Mouse (Mus musculus) thymus, postnatal 10 days (tissue): ENCODE results near the gene Afmid.
"Not testable (repeated sequence)": the region's sequence is repeated elsewhere in the genome, so short reads cannot be mapped to it uniquely, and the experiment has no call there.

Experiments used
- DNase-seq, 2 experiments: peaks; one replicate each; pipeline ENCODE4 v3.0.0; 2021; ENCODE audit warnings: low spot score in 2 of 2

Afmid gene

DNA sequence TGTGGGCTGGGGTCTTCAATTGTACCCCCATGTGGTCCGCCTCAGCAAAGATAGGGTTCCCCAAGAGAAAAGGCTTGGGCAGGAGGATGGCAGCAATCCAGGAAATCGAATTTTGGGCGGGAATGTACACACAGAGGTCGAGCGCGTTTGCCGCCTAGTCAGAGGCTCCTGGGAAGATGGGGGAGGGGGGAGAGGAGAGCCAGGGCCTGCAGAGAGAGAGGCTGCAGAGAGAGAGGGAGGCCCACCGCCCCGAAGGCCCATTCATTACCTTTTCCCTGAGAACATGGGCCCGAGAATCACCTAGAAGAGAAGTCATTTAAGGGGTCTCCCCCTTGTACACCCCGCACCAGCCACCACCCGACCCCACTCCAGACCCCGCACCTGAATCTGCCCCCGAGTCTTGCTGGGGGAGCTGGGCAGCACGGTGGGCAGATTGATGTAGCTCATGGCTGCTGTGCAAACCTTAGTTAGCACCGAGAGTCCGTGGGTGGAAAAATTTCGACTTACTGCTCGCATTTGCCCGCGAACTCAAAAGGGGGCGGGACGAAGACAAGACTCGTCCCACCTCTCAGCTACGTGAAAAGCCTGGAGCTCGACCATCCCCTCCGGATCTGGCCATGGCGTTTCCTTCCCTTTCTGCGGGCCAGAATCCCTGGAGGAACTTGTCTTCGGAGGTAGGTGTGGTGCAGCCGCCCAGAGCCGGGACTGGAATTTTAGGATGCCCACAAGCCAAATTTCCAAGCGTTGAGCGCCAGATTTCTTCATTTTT, at the start of gene Afmid, which contains the start of gene Tk1:
Gene Afmid, plus strand, starts transcription at position 592 of the 769 bp plus-strand sequence.
Gene Tk1, minus strand, starts transcription at position 760 of the 769 bp plus-strand sequence.
- peak; percentile 55 to 65 for DNase-seq

DNA sequence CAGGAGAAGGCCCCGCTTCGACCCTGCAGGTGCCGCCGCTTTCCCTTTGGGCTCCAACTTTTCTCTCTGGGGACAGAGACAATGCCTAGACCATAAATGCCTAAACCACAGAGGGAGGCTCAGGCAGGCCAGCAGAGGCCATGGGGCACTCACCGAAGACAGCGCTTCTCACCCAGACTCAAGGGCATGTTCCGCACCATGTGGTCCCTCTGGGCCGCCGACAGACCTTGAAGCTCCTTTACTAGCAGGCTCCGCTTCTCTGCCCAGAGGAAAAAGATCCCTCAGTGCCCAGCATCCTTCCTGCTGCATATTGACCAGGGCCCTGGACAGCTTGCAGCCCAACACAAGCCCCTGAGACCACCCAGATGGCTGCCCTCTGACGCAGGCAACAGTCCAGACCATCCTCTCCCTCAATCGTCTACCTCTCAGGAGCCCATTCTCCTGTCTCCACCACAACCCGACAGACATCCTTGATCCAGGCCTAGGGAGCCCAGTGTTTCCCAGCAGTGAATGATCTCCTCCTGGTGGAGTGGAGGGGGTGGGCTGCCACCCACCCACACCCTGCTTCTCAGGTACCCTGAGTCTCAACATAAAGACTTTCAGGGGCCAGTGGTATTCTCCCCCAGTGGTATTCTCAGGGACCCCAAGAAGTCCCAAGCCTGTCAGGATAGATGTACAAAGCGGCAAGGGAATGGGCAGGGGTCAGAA, 49.5 kb upstream of the Afmid start:
- no peak for DNase-seq

DNA sequence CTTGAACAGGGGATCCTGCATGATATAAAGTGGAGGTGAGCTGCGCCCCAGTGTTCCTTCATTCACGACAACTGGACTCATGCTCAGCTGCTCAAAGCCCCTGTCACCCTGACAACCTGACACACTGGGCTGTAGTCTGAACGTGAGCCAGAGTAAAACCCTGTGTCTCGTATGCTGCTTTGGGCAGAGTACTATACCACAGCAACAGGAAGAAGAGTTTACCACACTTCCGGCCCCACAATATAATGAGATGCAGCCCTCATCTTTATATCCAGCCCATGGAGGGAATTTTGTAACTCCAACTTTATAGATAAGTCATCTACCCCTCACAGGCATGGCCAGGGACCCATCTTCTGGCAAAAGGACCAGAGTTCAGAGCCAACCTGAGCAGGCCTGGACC, 48.6 kb upstream of the Afmid start:
- DNase-seq = peak in 1 of 2 experiments; percentile 43

DNA sequence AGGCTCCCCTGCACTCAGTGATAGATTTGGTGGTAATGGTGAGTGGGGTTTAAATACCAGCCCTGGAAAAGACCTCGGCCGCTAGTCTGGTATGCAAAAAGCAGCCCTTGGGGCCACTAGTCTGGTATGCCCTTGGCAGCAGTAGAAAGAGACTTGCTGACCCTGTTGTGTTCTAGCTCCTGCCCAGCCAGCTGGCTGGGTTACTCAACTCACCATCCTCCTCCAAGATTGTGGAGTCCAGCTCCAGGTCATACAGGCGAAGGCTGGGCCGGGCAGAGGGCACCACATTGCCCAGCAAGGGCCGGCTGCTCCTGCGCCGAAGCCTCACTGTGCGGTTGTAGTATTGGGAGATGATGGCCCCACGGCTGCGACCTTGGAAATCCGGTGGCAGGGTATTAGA, 47.7 kb upstream of the Afmid start:
- no peak for DNase-seq

DNA sequence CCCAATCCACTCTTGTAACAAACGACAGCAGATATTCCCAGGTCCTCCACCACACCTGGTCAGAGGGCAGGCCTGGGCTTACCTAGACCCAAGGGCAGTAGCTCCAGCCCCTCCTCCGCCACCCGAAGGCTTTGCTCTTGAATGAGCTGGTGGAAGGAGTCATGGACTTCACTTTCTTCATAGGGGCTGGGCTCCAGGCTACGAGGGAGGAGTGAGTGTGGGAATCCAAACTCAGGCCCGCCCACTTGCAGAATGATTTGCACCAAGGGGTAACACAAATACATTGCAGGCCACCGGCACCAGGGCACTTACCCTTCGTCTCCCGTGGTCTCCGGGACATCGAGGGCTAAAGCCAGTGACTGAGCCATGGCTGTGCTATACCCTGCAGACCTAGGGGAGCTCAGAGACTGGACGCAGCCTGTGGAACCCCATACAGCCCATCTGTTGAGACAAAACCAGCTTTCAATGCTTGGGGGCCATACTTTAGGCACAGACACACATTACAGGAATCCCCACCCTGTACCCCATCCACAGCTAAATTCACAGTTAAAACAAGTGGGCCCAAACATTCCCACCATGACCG, 46.8 kb upstream of the Afmid start:
- DNase-seq = peak; percentile 19 to 31

DNA sequence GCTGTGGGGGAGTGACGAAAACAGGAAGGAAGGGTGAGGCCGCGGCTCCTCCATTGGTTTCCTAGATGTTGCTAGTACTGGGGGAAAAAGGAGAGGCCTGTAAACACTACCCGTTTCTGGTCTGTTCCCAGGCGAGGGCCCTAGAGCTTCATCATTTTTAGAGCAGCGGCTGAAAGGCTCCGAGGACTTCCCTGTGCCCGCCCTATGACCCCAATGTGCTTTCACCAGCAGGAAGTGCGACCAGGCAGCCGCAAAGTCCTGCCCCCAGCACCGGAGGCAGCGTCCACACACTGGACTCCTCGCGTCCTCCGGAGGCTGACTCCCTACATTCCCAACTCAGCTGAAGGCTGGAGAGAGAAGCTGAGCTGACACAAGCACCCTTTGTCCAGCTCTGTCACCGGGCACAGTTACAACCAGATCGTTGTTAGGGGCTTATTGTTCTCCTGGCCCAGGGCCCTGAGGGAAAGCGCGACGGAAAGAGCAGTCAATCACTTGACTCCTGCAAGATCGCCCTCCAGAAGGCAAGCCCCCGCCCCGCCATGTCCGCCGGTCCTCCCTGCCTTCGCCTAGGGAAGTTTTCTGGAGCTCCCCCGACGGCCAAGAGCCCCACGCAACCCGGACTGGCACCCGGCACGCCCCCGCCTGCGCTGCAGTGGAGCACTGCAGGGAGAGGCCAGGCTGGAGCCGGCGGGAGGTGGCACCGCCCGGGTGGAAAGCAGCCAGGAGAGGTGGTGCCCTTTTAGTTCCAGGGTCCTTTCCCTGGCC, 46.1 kb upstream of the Afmid start:
- peak; percentile 49 to 52 for DNase-seq

DNA sequence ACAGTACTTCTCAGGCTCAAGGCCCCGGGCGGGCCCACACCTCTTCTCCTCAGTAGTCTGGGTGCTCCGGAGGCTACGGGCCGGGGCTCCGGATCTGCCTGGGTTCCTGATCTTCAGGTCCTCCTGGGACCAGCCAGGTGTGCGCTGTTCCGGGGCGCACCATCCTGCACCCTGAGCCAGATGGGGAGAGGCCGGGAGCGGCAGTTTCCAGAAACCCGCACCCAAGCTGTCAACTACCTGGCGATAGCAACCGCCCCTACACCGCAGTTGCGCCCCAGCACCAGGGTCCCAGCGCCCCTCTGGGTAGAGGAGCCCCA, 45.6 kb upstream of the Afmid start:
- no peak for DNase-seq

DNA sequence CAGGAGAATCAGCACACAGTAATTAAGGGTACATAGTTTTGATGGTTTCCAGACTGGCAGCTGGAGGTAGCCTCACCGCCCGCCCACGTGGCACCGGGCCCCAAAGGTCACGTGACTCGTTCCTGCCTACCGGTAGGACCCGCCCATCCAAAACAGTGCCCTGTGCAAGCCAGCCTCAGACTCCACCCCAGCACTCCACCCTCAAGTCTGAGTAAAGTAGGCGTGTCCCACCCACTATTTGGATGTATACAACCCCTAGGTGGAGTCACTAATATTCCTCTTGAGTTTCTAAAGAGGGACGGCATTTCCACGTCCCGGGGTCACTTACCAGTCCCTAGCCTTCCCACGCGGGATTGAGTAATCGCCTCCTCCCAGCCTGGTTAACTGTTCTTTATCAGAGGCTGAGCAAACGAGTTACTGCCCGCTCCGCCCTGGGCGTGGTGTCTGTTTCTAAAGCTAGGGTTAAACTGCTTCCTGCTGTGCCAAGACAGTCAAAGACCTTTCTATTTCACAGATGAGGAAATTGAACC, 45.1 kb upstream of the Afmid start:
- peak; percentile 91 to 96 for DNase-seq

DNA sequence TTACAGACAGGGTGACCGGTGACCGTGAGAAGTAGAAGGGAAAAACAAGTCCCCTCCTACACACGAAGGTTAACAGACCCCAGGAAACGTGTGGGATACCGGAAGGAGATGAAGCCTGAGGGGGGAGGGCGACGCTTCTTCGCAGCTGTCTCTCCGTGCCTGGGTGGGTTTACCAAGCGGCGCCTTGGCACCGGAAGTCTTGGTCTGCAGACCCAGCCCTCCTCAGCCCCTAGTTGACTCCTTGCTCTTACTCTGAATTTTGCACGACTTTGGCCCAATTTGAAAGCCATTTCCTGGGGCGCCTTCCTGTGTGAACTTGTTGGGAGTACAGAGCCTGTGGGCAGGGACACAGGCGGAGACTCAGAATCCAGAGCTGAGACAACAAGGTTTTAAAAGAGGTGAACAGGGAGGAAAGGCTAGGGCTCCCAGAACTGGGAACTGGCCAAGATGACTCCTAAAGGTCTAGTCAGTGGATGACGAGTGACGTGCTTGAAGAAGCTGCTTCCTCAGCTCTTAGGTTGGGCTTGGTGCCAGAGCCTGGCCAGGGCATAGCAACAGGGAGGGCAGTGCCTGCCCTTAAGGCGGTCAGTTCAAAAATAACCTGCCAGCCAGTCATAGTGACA, 44.4 kb upstream of the Afmid start:
- peak; percentile 83 to 87 for DNase-seq

DNA sequence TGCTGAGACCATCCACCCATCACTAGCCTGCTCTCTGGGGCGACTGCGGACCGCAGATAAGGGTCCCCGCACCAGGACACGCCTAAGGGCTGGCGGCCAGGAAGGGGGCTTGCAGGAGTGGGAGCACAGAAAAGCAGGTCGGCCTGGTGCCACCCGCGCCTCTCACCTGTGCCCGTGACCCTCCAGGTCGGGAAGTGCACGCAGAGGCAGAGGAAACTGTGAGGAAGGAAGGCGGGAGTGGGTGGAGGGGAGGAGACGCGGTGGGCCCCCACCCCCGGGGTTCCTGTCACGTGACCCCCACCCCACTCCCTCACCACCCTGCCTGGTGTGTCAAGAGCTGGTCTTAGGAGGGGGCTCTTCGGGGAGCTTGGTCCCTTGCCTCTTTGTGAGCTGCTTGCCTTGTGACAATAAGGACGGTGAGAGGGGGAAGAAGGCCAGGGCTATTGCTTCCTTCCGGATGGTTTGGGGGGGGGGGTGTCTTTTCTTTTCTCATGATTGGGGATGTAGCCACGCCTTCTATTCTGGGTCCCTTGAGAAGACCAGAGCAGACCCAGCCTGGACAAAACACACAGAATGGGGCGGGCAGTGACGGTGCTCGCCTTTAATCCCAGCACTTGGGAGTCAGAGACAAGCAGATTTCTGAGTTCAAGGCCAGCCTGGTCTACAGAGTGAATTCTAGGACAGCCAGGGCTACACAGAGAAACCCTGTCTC, 43.6 kb upstream of the Afmid start, which contains the start of the genes Tmc8 and Tmc6:
Gene Tmc8, plus strand, starts transcription at position 84 of the 712 bp plus-strand sequence.
Gene Tmc6, minus strand, starts transcription at position 206 of the 712 bp plus-strand sequence.
- DNase-seq = peak; percentile 93 to 94

DNA sequence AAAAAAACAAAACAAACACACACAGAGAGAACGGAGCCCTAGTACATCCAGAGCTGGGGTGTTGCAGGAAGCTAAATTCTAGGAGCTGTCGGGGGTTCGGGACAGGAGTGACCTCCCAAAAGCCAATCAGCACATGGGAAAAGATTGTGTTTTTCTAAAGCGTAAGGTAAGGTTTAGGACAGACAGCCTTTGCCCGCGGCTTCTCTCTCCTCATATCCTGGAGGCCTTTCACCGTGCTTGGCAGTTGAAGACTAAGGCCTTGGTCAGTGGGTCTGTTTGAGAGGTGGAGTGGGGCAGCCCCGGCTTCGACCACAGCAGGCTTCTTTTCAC, 43.1 kb upstream of the Afmid start:
- no peak for DNase-seq

DNA sequence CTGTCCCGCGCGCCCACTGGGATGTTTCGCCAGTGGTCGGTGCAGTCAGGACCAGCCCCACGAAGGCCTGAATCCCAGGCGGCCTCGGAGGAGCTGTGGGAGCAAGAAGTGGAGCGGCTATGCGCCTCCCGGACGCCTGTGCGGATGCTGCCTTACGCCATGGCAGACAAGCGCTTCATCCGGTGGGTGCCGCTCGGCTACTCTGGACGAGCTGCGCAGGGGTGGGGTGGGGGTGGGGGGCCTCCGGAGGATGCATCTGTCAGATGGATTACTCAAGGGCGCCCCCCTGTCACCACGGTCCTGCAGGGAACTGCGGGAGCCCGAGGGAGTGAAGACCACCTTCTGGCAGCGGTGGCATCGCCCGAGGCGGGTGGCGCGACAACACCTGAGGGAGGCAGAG, 42.6 kb upstream of the Afmid start:
- DNase-seq = peak; percentile 96 to 97

DNA sequence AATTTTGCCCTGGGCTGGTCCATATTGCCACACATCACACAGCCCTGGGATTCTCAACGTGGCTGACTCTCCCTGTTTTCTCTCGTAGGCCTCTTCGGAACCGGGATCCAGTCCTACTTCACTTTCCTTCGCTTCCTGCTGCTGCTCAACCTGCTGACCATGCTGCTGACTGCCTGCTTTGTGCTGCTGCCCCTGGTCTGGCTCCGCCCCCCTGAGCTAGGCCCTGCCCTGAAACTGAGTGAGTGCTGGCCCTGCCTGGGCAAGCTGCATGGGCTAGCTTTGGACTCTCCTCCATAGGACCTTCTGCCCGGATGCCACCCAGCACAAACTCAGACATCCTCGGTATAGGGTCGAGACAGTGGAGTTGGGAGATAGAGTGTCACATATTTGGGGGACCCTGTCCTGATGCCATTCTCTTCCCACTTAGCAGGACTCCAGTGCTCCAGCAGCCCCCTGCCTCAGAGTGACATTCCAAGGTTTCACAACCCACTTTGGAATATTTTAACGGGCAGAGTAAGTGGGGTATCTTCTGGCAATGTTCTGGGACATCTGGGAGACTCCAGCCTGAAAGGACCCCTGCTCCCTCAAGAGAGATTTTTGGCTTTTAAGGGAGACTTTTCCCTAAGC, 41.9 kb upstream of the Afmid start:
- DNase-seq = peak; percentile 34 to 43

DNA sequence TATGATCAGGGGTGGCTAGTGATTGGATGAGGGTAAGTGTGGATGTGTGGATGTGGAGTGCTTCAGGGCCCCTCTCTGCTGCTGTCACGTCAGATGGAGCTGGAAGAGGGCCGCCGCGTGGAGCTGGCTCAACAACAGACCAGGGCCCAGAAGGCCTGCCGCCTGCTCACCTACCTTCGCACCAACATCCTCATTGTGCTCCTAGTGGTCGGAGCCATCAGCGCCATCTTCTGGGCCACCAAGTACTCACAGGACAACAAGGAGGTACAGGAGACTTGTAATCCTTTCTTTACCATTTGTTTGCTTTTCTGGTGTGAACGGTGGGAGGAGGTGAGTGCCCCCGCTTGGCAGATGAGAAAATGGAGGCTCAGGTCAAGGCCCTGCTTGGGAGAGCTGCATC, 39.4 kb upstream of the Afmid start:
- peak; percentile 55 to 73 for DNase-seq

DNA sequence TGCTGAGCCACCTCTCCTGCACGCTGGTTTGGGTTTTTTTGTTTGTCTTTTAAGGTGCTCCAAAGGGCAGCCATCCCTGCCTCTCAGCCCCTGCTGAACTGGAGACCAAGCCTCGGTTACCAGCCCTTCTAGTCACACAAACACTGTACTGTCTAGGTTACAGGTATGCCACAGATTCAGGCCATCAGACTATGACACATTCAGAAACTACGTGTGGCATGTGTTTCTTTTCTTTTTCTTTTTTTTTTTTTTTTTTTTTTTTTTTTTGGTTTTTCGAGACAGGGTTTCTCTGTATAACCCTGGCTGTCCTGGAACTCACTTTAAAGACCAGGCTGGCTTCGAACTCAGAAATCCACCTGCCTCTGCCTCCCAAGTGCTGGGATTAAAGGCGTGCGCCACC, 37.2 kb upstream of the Afmid start:
- DNase-seq = not testable (repeated sequence)

DNA sequence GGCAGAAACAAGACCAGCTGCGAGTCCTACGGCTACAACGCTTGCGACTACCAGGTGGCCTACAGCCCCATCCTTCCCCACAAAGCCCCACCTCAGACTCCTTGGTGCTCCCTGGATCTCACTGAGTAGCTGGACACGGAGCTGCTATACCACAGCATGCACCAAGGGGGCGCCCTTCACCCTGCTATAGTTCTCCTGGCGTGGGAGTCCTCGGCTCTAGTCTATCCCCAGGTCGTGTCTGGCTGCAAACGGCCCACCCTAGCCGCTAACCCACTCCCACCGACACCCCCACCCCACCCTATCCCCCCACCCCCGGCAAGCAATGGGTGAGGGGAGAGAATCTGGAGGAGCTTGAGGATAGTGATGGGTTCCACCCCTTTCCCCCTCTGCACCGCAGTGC, 35.4 kb upstream of the Afmid start:
- DNase-seq = peak; percentile 42 to 69

DNA sequence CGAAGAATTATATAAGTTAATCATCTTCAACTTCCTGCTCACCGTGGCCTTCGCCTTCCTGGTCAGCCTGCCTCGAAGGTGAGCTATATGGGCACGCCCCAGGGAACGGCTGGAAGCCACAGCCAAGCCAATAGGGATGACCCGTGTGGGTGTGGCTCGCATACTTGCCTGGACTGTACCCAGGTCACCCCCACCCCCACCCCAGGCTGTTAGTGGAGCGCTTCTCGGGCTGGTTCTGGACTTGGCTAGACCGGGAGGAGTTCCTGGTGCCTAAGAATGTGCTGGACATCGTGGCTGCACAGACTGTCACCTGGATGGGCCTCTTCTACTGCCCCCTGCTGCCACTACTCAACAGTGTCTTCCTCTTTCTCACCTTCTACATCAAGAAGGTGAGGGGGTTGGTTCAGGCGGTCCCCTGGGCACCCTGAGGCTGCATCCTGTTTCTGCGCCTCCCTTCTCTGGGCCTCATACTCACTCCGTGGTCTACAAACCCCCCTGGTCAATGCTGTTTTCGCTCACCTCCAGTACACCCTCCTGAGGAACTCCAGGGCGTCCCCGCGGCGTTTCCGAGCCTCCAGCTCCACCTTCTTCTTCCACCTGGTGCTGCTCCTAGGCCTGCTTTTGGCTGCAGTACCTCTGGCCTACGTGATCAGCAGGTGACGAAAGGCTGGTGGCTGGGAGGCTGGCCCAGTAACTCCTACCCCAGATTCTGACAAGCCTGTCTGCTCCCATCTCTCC, 34.9 kb upstream of the Afmid start:
- no peak for DNase-seq

DNA sequence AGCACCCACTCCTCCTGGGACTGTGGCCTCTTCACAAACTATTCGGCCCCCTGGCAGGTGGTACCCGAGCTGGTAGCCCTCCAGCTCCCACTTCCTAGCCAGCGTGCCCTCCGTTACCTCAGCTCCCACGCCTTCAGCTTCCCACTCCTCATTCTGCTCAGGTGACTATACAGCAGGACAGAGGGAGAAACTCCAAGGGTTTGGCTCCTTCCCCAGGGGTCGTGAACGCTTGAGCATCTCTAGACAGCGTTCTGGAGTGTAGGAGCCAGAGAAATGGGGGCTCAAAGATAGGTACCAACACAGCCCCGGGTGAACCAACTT, 34.3 kb upstream of the Afmid start:
- no peak for DNase-seq

DNA sequence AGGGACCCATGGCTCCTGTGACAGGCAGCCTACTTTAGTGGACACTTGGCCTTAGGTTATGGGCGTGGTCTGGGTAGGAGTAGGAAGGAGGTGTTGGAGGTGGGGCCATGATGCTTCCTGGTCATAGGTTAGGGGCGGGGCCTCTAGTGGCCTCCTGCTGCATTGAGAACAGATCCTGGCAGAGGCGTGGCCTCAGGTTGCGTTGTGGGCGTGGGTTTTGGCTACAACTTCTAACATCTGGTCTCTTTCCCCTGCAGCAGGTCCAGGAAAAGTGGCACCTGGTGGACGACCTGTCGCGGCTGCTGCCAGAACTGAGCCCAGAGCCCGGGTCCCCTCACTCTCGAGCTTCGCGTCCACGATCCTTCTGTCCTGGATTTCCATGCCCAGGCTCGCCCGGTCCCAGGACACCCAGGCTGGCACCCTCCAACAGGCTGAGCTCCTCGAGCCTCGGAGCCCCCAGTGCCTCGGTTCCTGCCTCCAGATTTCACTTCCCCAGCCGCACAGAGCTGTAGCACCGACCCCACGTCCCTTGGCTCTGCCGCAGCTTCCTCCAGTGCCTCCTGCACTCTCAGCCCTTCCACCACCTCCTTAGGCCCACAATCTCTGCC, 33.3 kb upstream of the Afmid start:
- DNase-seq = no peak
